Comparison of ENCODE assay signal across 16 mouse cellular contexts in the genomic region with DNA sequence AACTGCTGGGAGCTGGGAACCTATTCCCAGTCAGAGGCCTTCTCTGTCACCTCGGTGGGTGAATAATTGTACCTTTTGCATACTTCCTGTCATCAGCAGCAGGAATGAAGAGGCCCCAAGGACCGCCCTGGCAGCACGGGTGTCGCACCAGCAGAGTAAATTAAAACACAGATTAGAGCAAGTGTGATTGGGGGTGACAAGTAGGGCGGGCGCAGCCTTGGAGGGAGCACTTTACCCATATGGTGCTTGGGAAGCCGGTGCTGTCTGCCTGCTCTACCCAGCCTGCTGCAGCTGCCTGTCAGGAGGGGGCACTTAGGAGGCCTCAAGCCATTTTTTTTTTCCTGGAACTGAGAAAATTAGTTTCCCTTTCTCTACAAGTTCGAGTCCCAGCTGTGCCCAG.
A peak's percentile ranks its signal among the peaks of the same experiment; 100 is the strongest.
DNase-seq lines count a peak whose midpoint lies in the region; ATAC-seq and TF ChIP-seq lines count a peak whose summit lies in the region.
"Had no signal": no experiment of that assay in that cellular context is flagged by ENCODE, and none has a peak within 500 bp of the region (broad histone marks: within the 10 kb centered on the region; RNA-seq: fewer than 3 reads in every experiment).

No protein-coding gene starts in this region.

- H3K27ac ChIP-seq in forebrain, embryonic 12.5 days = no peak overlapping the region
- H3K27ac ChIP-seq in forebrain, embryonic 11.5 days (ENCODE audit: low read depth, low read length) = no peak overlapping the region
- no peak overlapping the region for H3K27ac ChIP-seq in forebrain, embryonic 14.5 days (ENCODE audit: low read depth, low read length)
- no peak overlapping the region for H3K27ac ChIP-seq in midbrain, embryonic 14.5 days (replicated peaks; ENCODE audit: low read depth, low read length)
- H3K27ac ChIP-seq in liver, postnatal 0 days (ENCODE audit: low read depth) = no peak overlapping the region
- H3K27ac ChIP-seq: limb, embryonic 13.5 days had no signal

- WGBS in forebrain, embryonic 12.5 days = 24% methylated on average over 8 of the region's 8 CpGs
- 19% methylated on average over 8 of the region's 8 CpGs for WGBS in forebrain, embryonic 11.5 days
- WGBS in forebrain, embryonic 14.5 days = 15% methylated on average over 8 of the region's 8 CpGs
- 18% methylated on average over 8 of the region's 8 CpGs for WGBS in midbrain, embryonic 14.5 days
- 31% methylated on average over 8 of the region's 8 CpGs for WGBS in liver, postnatal 0 days (ENCODE audit: insufficient replicate concordance)

- no peak overlapping the region for H3K9ac ChIP-seq in forebrain, embryonic 12.5 days
- H3K9ac ChIP-seq in forebrain, embryonic 11.5 days (ENCODE audit: low read length) = no peak overlapping the region
- H3K9ac ChIP-seq in forebrain, embryonic 14.5 days (ENCODE audit: low read length) = no peak overlapping the region
- no peak overlapping the region for H3K9ac ChIP-seq in midbrain, embryonic 14.5 days (replicated peaks; ENCODE audit: low read length)
- no peak overlapping the region for H3K9ac ChIP-seq in liver, postnatal 0 days (replicated peaks)
- H3K9ac ChIP-seq: limb, embryonic 13.5 days had no signal

- peaks cover 93% of the 10 kb centered on the region for H3K27me3 ChIP-seq in forebrain, embryonic 12.5 days
- H3K27me3 ChIP-seq in forebrain, embryonic 11.5 days (ENCODE audit: control insufficient read depth, insufficient read depth, low read length) = peaks cover 85% of the 10 kb centered on the region
- H3K27me3 ChIP-seq in forebrain, embryonic 14.5 days (replicated peaks; ENCODE audit: control insufficient read depth, insufficient read depth, low read length) = peaks cover 73% of the 10 kb centered on the region
- H3K27me3 ChIP-seq in midbrain, embryonic 14.5 days (ENCODE audit: control insufficient read depth, insufficient read depth, low read length) = peaks cover 3% of the 10 kb centered on the region; the same call in 1 of the 2 replicates
- 0 out of 2 replicates have a peak, but pooled peaks cover 6% of the 10 kb centered on the region for H3K27me3 ChIP-seq in liver, postnatal 0 days (ENCODE audit: insufficient read depth, low read length)

- no peak for TF ChIP-seq POLR2A in brain, embryonic 14.5 days (IDR thresholded peaks at IDR 0.05; ENCODE audit: borderline replicate concordance, extremely low read depth, insufficient read depth, insufficient read length, poor library complexity, severe bottlenecking)

- no peak for DNase-seq in forebrain, embryonic 11.5 days (ENCODE audit: low spot score)
- DNase-seq in brain, embryonic 14.5 days (ENCODE audit: low read depth) = peak; percentile 85
- DNase-seq in forebrain, embryonic 14.5 days (ENCODE audit: low spot score) = peak; percentile 68
- DNase-seq in midbrain, embryonic 14.5 days = peak; percentile 65
- no peak for DNase-seq in adrenal gland, postnatal 4 days (ENCODE audit: low spot score in 2 of 2)
- DNase-seq in liver, postnatal 0 days = no peak
- DNase-seq in kidney, adult 8-10 months = no peak
- DNase-seq: adrenal gland, adult 2 months; B cell, adult 2 months; gastrocnemius, postnatal 10 days; heart, postnatal 4 days; kidney, adult 9 months had no signal

- TF ChIP-seq CTCF in brain, embryonic 14.5 days (IDR thresholded peaks at IDR 0.05; ENCODE audit: borderline replicate concordance, extremely low read depth, insufficient read depth, insufficient read length) = no peak
- TF ChIP-seq CTCF in liver, postnatal 0 days (IDR thresholded peaks at IDR 0.05; ENCODE audit: low read depth) = no peak

- H3K4me3 ChIP-seq in forebrain, embryonic 12.5 days (replicated peaks) = no peak overlapping the region
- H3K4me3 ChIP-seq in forebrain, embryonic 11.5 days (ENCODE audit: low read depth, low read length) = no peak overlapping the region
- H3K4me3 ChIP-seq in forebrain, embryonic 14.5 days (ENCODE audit: low read depth, low read length) = no peak overlapping the region
- H3K4me3 ChIP-seq in midbrain, embryonic 14.5 days (replicated peaks; ENCODE audit: low read depth, low read length) = no peak overlapping the region
- H3K4me3 ChIP-seq in liver, postnatal 0 days (ENCODE audit: low read depth, low read length) = no peak overlapping the region
- H3K4me3 ChIP-seq: limb, embryonic 13.5 days; megakaryocyte, embryonic 14.5 days had no signal

- H3K4me2 ChIP-seq in forebrain, embryonic 12.5 days = no peak overlapping the region
- H3K4me2 ChIP-seq in forebrain, embryonic 11.5 days (ENCODE audit: low read depth, low read length, severe bottlenecking) = no peak overlapping the region
- no peak overlapping the region for H3K4me2 ChIP-seq in forebrain, embryonic 14.5 days (ENCODE audit: low read length)
- no peak overlapping the region for H3K4me2 ChIP-seq in midbrain, embryonic 14.5 days (ENCODE audit: low read length)
- H3K4me2 ChIP-seq in liver, postnatal 0 days (ENCODE audit: low read depth, low read length) = no peak overlapping the region
- H3K4me2 ChIP-seq: heart, embryonic 11.5 days; limb, embryonic 13.5 days had no signal

- TF ChIP-seq EP300 in liver, postnatal 0 days (IDR thresholded peaks at IDR 0.05; ENCODE audit: low read depth) = no peak

- H3K9me3 ChIP-seq in forebrain, embryonic 12.5 days = no peaks in the 10 kb centered on the region
- no peaks in the 10 kb centered on the region for H3K9me3 ChIP-seq in forebrain, embryonic 11.5 days (ENCODE audit: control insufficient read depth, low read length)
- no peaks in the 10 kb centered on the region for H3K9me3 ChIP-seq in forebrain, embryonic 14.5 days (replicated peaks; ENCODE audit: control insufficient read depth, low read length)
- H3K9me3 ChIP-seq in midbrain, embryonic 14.5 days (ENCODE audit: control insufficient read depth, low read length) = no peaks in the 10 kb centered on the region
- H3K9me3 ChIP-seq in liver, postnatal 0 days (ENCODE audit: low read length) = no peaks in the 10 kb centered on the region
- H3K9me3 ChIP-seq: limb, embryonic 13.5 days had no signal

- no peaks in the 10 kb centered on the region for H3K36me3 ChIP-seq in forebrain, embryonic 12.5 days (replicated peaks)
- no peaks in the 10 kb centered on the region for H3K36me3 ChIP-seq in forebrain, embryonic 11.5 days (ENCODE audit: control insufficient read depth, insufficient read depth, low read length)
- no peaks in the 10 kb centered on the region for H3K36me3 ChIP-seq in forebrain, embryonic 14.5 days (ENCODE audit: control insufficient read depth, insufficient read depth, low read length)
- H3K36me3 ChIP-seq in midbrain, embryonic 14.5 days (ENCODE audit: control insufficient read depth, insufficient read depth, low read length) = no peaks in the 10 kb centered on the region
- no peaks in the 10 kb centered on the region for H3K36me3 ChIP-seq in liver, postnatal 0 days (replicated peaks; ENCODE audit: insufficient read depth, low read length)
- H3K36me3 ChIP-seq: limb, embryonic 13.5 days had no signal

- H3K4me1 ChIP-seq in forebrain, embryonic 12.5 days = peaks cover 45% of the 10 kb centered on the region
- H3K4me1 ChIP-seq in forebrain, embryonic 11.5 days (replicated peaks; ENCODE audit: control insufficient read depth, insufficient read depth, low read length) = peaks cover 20% of the 10 kb centered on the region; the same call in 1 of the 2 replicates
- peaks cover 9% of the 10 kb centered on the region; the same call in 1 of the 2 replicates for H3K4me1 ChIP-seq in forebrain, embryonic 14.5 days (ENCODE audit: control insufficient read depth, insufficient read depth, low read length)
- H3K4me1 ChIP-seq in midbrain, embryonic 14.5 days (ENCODE audit: control insufficient read depth, insufficient read depth, low read length) = peaks cover 33% of the 10 kb centered on the region
- H3K4me1 ChIP-seq in liver, postnatal 0 days (ENCODE audit: insufficient read depth) = no peaks in the 10 kb centered on the region
- H3K4me1 ChIP-seq: megakaryocyte, embryonic 14.5 days had no signal

- peak; percentile 48; the same call in 1 of the 2 replicates for ATAC-seq in forebrain, embryonic 12.5 days (ENCODE audit: low FRiP score)
- no peak for ATAC-seq in forebrain, embryonic 11.5 days (replicated peaks; ENCODE audit: low FRiP score)
- ATAC-seq in forebrain, embryonic 14.5 days = peak; percentile 57
- ATAC-seq in midbrain, embryonic 14.5 days (ENCODE audit: low FRiP score, low TSS enrichment) = peak; percentile 62; the same call in 1 of the 2 replicates
- ATAC-seq in liver, postnatal 0 days = no peak

Comparison
In these comparisons a context has a peak if more than half of its experiments do, and no peak if none do; other contexts are left out.
1. ATAC-seq: peak in forebrain, embryonic 12.5 days (single experiment), forebrain, embryonic 14.5 days (single experiment) and midbrain, embryonic 14.5 days (single experiment); none in forebrain, embryonic 11.5 days (single experiment) and liver, postnatal 0 days (single experiment).
2. DNase-seq: peak in brain, embryonic 14.5 days (single experiment), forebrain, embryonic 14.5 days (single experiment) and midbrain, embryonic 14.5 days (single experiment); none in forebrain, embryonic 11.5 days (single experiment), adrenal gland, postnatal 4 days (0 of 2), liver, postnatal 0 days (single experiment) and kidney, adult 8-10 months (0 of 2).